Mouse (Mus musculus): ENCODE measurements around the gene Olfr1130. TPM values are rescaled to one million over a fixed set of nuclear protein-coding genes. Genes with fewer than 3 reads are reported as not detected.
"Not testable (repeated sequence)": the region's sequence is repeated elsewhere in the genome, so short reads cannot be mapped to it uniquely, and the experiment has no call there.

Olfr1130 gene
- polyA plus RNA-seq (2015; fragmentation: Nextera tagmentation; extraction: Ambion mirVana), result not detected in 2 replicates

GRCm38 (mm10) chr2:87605912-87606311 lies at the start of gene Olfr1130:
Olfr1130 (plus strand) TSS chr2:87606212.
- not testable (repeated sequence) for H3K27ac ChIP-seq; H3K4me3 ChIP-seq; H3K9me3 ChIP-seq (replicated peaks); H3K4me2 ChIP-seq; H3K4me1 ChIP-seq; H3K9ac ChIP-seq; ATAC-seq; H3K36me3 ChIP-seq (ENCODE audit: poor library complexity, severe bottlenecking); H3K27me3 ChIP-seq

GRCm38 (mm10) chr2:87573602-87574001 lies 32.4 kb upstream of the Olfr1130 start, which contains the start of gene Olfr1129:
Olfr1129 (plus strand) TSS chr2:87573902.
- H3K36me3 ChIP-seq (ENCODE audit: poor library complexity, severe bottlenecking); H3K4me1 ChIP-seq; H3K9ac ChIP-seq; H3K9me3 ChIP-seq (replicated peaks); H3K4me3 ChIP-seq; ATAC-seq; H3K4me2 ChIP-seq; H3K27me3 ChIP-seq; H3K27ac ChIP-seq: not testable (repeated sequence)
- WGBS, result 72% methylated on average over 1 of the region's 1 CpGs

- WGBS, result 68% methylated on average over 3 of the region's 3 CpGs
- Histone ChIP-seq H3K4me1 (no peaks in the 10 kb centered on the region), H3K4me2 (no peak within 1 kb of the TSS), H3K4me3 (no peak within 1 kb of the TSS), H3K9me3 (replicated peaks) (no peaks in the 10 kb centered on the region), H3K27ac (no peak within 1 kb of the TSS), H3K36me3 (ENCODE audit: poor library complexity, severe bottlenecking) (no peaks in the 10 kb centered on the region), H3K27me3 (no peaks in the 10 kb centered on the region), H3K9ac (no peak within 1 kb of the TSS)
- no peak for ATAC-seq
Observed at GRCm38 (mm10) chr2:87626804-87627203, 20.8 kb downstream of the Olfr1130 start, which contains the start of gene Olfr1131. Olfr1131 (plus strand) TSS chr2:87627104.

GRCm38 (mm10) chr2:87637435-87637834 lies 31.4 kb downstream of the Olfr1130 start, which contains the start of gene Olfr1132:
Olfr1132 (minus strand) TSS chr2:87637535.
- H3K4me1 ChIP-seq, result no peaks in the 10 kb centered on the region
- H3K27ac ChIP-seq, result no peak within 1 kb of the TSS
- no peak for ATAC-seq
- no peaks in the 10 kb centered on the region for H3K27me3 ChIP-seq
- no peak within 1 kb of the TSS for H3K4me3 ChIP-seq
- H3K4me2 ChIP-seq, result no peak within 1 kb of the TSS
- no peaks in the 10 kb centered on the region for H3K36me3 ChIP-seq (ENCODE audit: poor library complexity, severe bottlenecking)
- no peak within 1 kb of the TSS for H3K9ac ChIP-seq
- no peaks in the 10 kb centered on the region for H3K9me3 ChIP-seq (replicated peaks)

GRCm38 (mm10) chr2:87642441-87642840 lies 36.4 kb downstream of the Olfr1130 start:
- no peaks in the 10 kb centered on the region for H3K9me3 ChIP-seq (replicated peaks)
- H3K4me2 ChIP-seq, result no peak overlapping the region
- no peak overlapping the region for H3K4me3 ChIP-seq
- no peaks in the 10 kb centered on the region for H3K4me1 ChIP-seq
- no peak overlapping the region for H3K9ac ChIP-seq
- H3K27me3 ChIP-seq, result no peaks in the 10 kb centered on the region
- no peak for ATAC-seq
- H3K27ac ChIP-seq, result no peak overlapping the region
- H3K36me3 ChIP-seq (ENCODE audit: poor library complexity, severe bottlenecking), result no peaks in the 10 kb centered on the region

- no peak within 1 kb of the TSS for H3K27ac ChIP-seq
- ATAC-seq, result no peak
- H3K27me3 ChIP-seq, result no peaks in the 10 kb centered on the region
- H3K36me3 ChIP-seq (ENCODE audit: poor library complexity, severe bottlenecking), result no peaks in the 10 kb centered on the region
- no peaks in the 10 kb centered on the region for H3K9me3 ChIP-seq (replicated peaks)
- H3K4me3 ChIP-seq, result no peak within 1 kb of the TSS
- no peak within 1 kb of the TSS for H3K4me2 ChIP-seq
- no peaks in the 10 kb centered on the region for H3K4me1 ChIP-seq
- H3K9ac ChIP-seq, result no peak within 1 kb of the TSS
Observed at GRCm38 (mm10) chr2:87647274-87647673, 41.3 kb downstream of the Olfr1130 start, which contains the start of gene Olfr1133. Olfr1133 (minus strand) TSS chr2:87647374.

- Histone ChIP-seq H3K9me3 (replicated peaks) (no peaks in the 10 kb centered on the region), H3K9ac (no peak within 1 kb of the TSS), H3K4me3 (no peak within 1 kb of the TSS), H3K27me3 (no peaks in the 10 kb centered on the region), H3K4me1 (no peaks in the 10 kb centered on the region), H3K36me3 (ENCODE audit: poor library complexity, severe bottlenecking) (no peaks in the 10 kb centered on the region), H3K27ac (no peak within 1 kb of the TSS), H3K4me2 (no peak within 1 kb of the TSS)
- 85% methylated on average over 2 of the region's 2 CpGs for WGBS
- ATAC-seq, result no peak
Observed at GRCm38 (mm10) chr2:87658360-87658759, 52.3 kb downstream of the Olfr1130 start, which contains the start of gene Olfr1134. Olfr1134 (minus strand) TSS chr2:87658460.

Other genes with a start within 250 kb of the Olfr1130 start
- not detected in 2 replicates for gene Olfr1121, start 236.3 kb upstream of the Olfr1130 start, polyA plus RNA-seq (2015; fragmentation: Nextera tagmentation; extraction: Ambion mirVana)
- gene Olfr1122, start 220.4 kb upstream of the Olfr1130 start, polyA plus RNA-seq (2015; fragmentation: Nextera tagmentation; extraction: Ambion mirVana), result not detected in 2 replicates
- gene Olfr1123, start 189.6 kb upstream of the Olfr1130 start, polyA plus RNA-seq (2015; fragmentation: Nextera tagmentation; extraction: Ambion mirVana), result not detected in 2 replicates
- 0.13 and 0.14 TPM in 2 replicates for gene Olfr1124, start 175.9 kb upstream of the Olfr1130 start, polyA plus RNA-seq (2015; fragmentation: Nextera tagmentation; extraction: Ambion mirVana)
- not detected in 2 replicates for gene Olfr1126, start 152.2 kb upstream of the Olfr1130 start, polyA plus RNA-seq (2015; fragmentation: Nextera tagmentation; extraction: Ambion mirVana)
- gene Pramel7, start 109.1 kb upstream of the Olfr1130 start, polyA plus RNA-seq (2015; fragmentation: Nextera tagmentation; extraction: Ambion mirVana), result not detected in 2 replicates
- gene Pramel6, start 99.6 kb upstream of the Olfr1130 start, polyA plus RNA-seq (2015; fragmentation: Nextera tagmentation; extraction: Ambion mirVana), result not detected in 2 replicates
- gene Olfr153, start 74.4 kb upstream of the Olfr1130 start, polyA plus RNA-seq (2015; fragmentation: Nextera tagmentation; extraction: Ambion mirVana), result not detected in 2 replicates
- not detected in 2 replicates for gene Olfr1128, start 60.7 kb upstream of the Olfr1130 start, polyA plus RNA-seq (2015; fragmentation: Nextera tagmentation; extraction: Ambion mirVana)
- gene Olfr1129, start 32.3 kb upstream of the Olfr1130 start, polyA plus RNA-seq (2015; fragmentation: Nextera tagmentation; extraction: Ambion mirVana), result not detected in 2 replicates
- gene Olfr1131, start 20.9 kb downstream of the Olfr1130 start, polyA plus RNA-seq (2015; fragmentation: Nextera tagmentation; extraction: Ambion mirVana), result not detected in 2 replicates
- not detected in 2 replicates for gene Olfr1132, start 31.3 kb downstream of the Olfr1130 start, polyA plus RNA-seq (2015; fragmentation: Nextera tagmentation; extraction: Ambion mirVana)
- not detected in 2 replicates for gene Olfr1133, start 41.2 kb downstream of the Olfr1130 start, polyA plus RNA-seq (2015; fragmentation: Nextera tagmentation; extraction: Ambion mirVana)
- not detected in 2 replicates for gene Olfr1134, start 52.2 kb downstream of the Olfr1130 start, polyA plus RNA-seq (2015; fragmentation: Nextera tagmentation; extraction: Ambion mirVana)
- gene Olfr1135, start 67.5 kb downstream of the Olfr1130 start, polyA plus RNA-seq (2015; fragmentation: Nextera tagmentation; extraction: Ambion mirVana), result not detected in 2 replicates
- gene Olfr1136, start 87.7 kb downstream of the Olfr1130 start, polyA plus RNA-seq (2015; fragmentation: Nextera tagmentation; extraction: Ambion mirVana), result not detected in 2 replicates
- gene Olfr1137, start 107.0 kb downstream of the Olfr1130 start, polyA plus RNA-seq (2015; fragmentation: Nextera tagmentation; extraction: Ambion mirVana), result not detected in 2 replicates
- gene Olfr1138, start 133.8 kb downstream of the Olfr1130 start, polyA plus RNA-seq (2015; fragmentation: Nextera tagmentation; extraction: Ambion mirVana), result not detected in 2 replicates
- not detected in 2 replicates for gene Olfr1140, start 137.5 kb downstream of the Olfr1130 start, polyA plus RNA-seq (2015; fragmentation: Nextera tagmentation; extraction: Ambion mirVana)
- gene Olfr1141, start 147.8 kb downstream of the Olfr1130 start, polyA plus RNA-seq (2015; fragmentation: Nextera tagmentation; extraction: Ambion mirVana), result not detected in 2 replicates
- not detected in 2 replicates for gene Olfr152, start 173.3 kb downstream of the Olfr1130 start, polyA plus RNA-seq (2015; fragmentation: Nextera tagmentation; extraction: Ambion mirVana)
- gene Olfr1143, start 194.4 kb downstream of the Olfr1130 start, polyA plus RNA-seq (2015; fragmentation: Nextera tagmentation; extraction: Ambion mirVana), result not detected in 2 replicates
- gene Olfr1145, start 203.6 kb downstream of the Olfr1130 start, polyA plus RNA-seq (2015; fragmentation: Nextera tagmentation; extraction: Ambion mirVana), result not detected in 2 replicates
- gene Olfr1148, start 224.3 kb downstream of the Olfr1130 start, polyA plus RNA-seq (2015; fragmentation: Nextera tagmentation; extraction: Ambion mirVana), result not detected in 2 replicates
- gene Olfr1150-ps1, start 237.8 kb downstream of the Olfr1130 start, polyA plus RNA-seq (2015; fragmentation: Nextera tagmentation; extraction: Ambion mirVana), result not detected in 2 replicates
- not detected in 2 replicates for gene Olfr1151, start 249.7 kb downstream of the Olfr1130 start, polyA plus RNA-seq (2015; fragmentation: Nextera tagmentation; extraction: Ambion mirVana)

All from forebrain, embryonic 13.5 days (tissue).